Comparison of ENCODE assay signal across 9 mouse cellular contexts in genomic region chr11:21995534-21996324, GRCm38 (mm10). TPM values are rescaled to one million over a fixed set of nuclear protein-coding genes. Genes with fewer than 3 reads are reported as not detected.
DNase-seq lines count a peak whose midpoint lies in the region; ATAC-seq and TF ChIP-seq lines count a peak whose summit lies in the region.
"Had no signal": no experiment of that assay in that cellular context is flagged by ENCODE, and none has a peak within 500 bp of the region (broad histone marks: within the 10 kb centered on the region; RNA-seq: fewer than 3 reads in every experiment).

No protein-coding gene starts in this region.

- peak overlapping the region; percentile 33; the same call in 1 of the 2 replicates for H3K4me3 ChIP-seq in heart, embryonic 11.5 days (ENCODE audit: low read depth, low read length)
- H3K4me3 ChIP-seq in E14TG2a.4 (replicated peaks; ENCODE audit: low read length), result peak overlapping the region; percentile 67; the same call in 1 of the 2 replicates
- H3K4me3 ChIP-seq in embryonic facial prominence, embryonic 15.5 days (replicated peaks), result peak overlapping the region; percentile 53
- H3K4me3 ChIP-seq in limb, embryonic 11.5 days (ENCODE audit: low read depth, low read length), result no peak overlapping the region

- H3K27me3 ChIP-seq in heart, embryonic 11.5 days (ENCODE audit: control insufficient read depth, insufficient read depth, low read length), result peaks cover 80% of the 10 kb centered on the region
- H3K27me3 ChIP-seq in E14TG2a.4 (ENCODE audit: insufficient read depth, low read length), result peaks cover 88% of the 10 kb centered on the region
- peaks cover 84% of the 10 kb centered on the region for H3K27me3 ChIP-seq in embryonic facial prominence, embryonic 15.5 days
- peaks cover 72% of the 10 kb centered on the region for H3K27me3 ChIP-seq in limb, embryonic 11.5 days (ENCODE audit: control insufficient read depth, insufficient read depth, low read length)

- no peak for ATAC-seq in heart, embryonic 11.5 days (replicated peaks; ENCODE audit: insufficient number of reproducible peaks, low FRiP score, low TSS enrichment)
- ATAC-seq in embryonic facial prominence, embryonic 15.5 days (ENCODE audit: insufficient number of reproducible peaks, low FRiP score, low TSS enrichment, low read depth), result no peak
- no peak for ATAC-seq in limb, embryonic 11.5 days (ENCODE audit: insufficient number of reproducible peaks, low FRiP score, low TSS enrichment, low read depth)

- DNase-seq in heart, postnatal 25 days (ENCODE audit: low spot score), result no peak
- DNase-seq in limb, embryonic 11.5 days (ENCODE audit: low spot score), result peak; percentile 68
- no peak for DNase-seq in adipocyte (ENCODE audit: low spot score)
- no peak for DNase-seq in gastrocnemius, postnatal 14 days
- no peak for DNase-seq in lung, postnatal 25 days (ENCODE audit: low spot score)
- DNase-seq: cerebellum, adult 11 months had no signal

- peaks cover 11% of the 10 kb centered on the region; the same call in 1 of the 2 replicates for H3K4me1 ChIP-seq in heart, embryonic 11.5 days (ENCODE audit: control insufficient read depth, insufficient read depth, low read length)
- H3K4me1 ChIP-seq in E14TG2a.4 (replicated peaks; ENCODE audit: low read depth, low read length), result peaks cover 55% of the 10 kb centered on the region
- H3K4me1 ChIP-seq in embryonic facial prominence, embryonic 15.5 days, result peaks cover 28% of the 10 kb centered on the region
- peaks cover 5% of the 10 kb centered on the region for H3K4me1 ChIP-seq in limb, embryonic 11.5 days (ENCODE audit: control insufficient read depth, insufficient read depth, low read length)

- no peaks in the 10 kb centered on the region for H3K9me3 ChIP-seq in heart, embryonic 11.5 days (replicated peaks; ENCODE audit: control insufficient read depth, low read length)
- peaks cover 10% of the 10 kb centered on the region for H3K9me3 ChIP-seq in E14TG2a.4 (ENCODE audit: low read length)
- no peaks in the 10 kb centered on the region for H3K9me3 ChIP-seq in embryonic facial prominence, embryonic 15.5 days (replicated peaks)
- H3K9me3 ChIP-seq in limb, embryonic 11.5 days (ENCODE audit: control insufficient read depth, low read length), result peaks cover 3% of the 10 kb centered on the region; the same call in 1 of the 2 replicates

- H3K36me3 ChIP-seq in heart, embryonic 11.5 days (ENCODE audit: control insufficient read depth, insufficient read depth, low read length), result no peaks in the 10 kb centered on the region
- H3K36me3 ChIP-seq in E14TG2a.4 (ENCODE audit: insufficient read depth, low read length), result no peaks in the 10 kb centered on the region
- H3K36me3 ChIP-seq in embryonic facial prominence, embryonic 15.5 days, result no peaks in the 10 kb centered on the region
- no peaks in the 10 kb centered on the region for H3K36me3 ChIP-seq in limb, embryonic 11.5 days (ENCODE audit: control insufficient read depth, insufficient read depth, low read length)

- H3K9ac ChIP-seq in heart, embryonic 11.5 days (ENCODE audit: low read depth, low read length), result no peak overlapping the region
- H3K9ac ChIP-seq in embryonic facial prominence, embryonic 15.5 days, result no peak overlapping the region
- no peak overlapping the region for H3K9ac ChIP-seq in limb, embryonic 11.5 days (ENCODE audit: low read length)

- TF ChIP-seq CTCF in E14TG2a.4 (conservative IDR thresholded peaks at IDR 0.05; ENCODE audit: low read length), result no peak

- 3% methylated on average over 27 of the region's 27 CpGs for WGBS in heart, embryonic 11.5 days (ENCODE audit: insufficient replicate concordance)
- WGBS in embryonic facial prominence, embryonic 15.5 days, result 9% methylated on average over 27 of the region's 27 CpGs
- 2% methylated on average over 27 of the region's 27 CpGs for WGBS in limb, embryonic 11.5 days

- intact Hi-C loops in heart, postnatal 25 days (cut with DNase I), result loop anchor here (10.0 kb wide), 1 partner anchor 289 kb away; no protein-coding TSS in a partner anchor
- intact Hi-C loops in gastrocnemius, postnatal 14 days (cut with DNase I; ENCODE audit: low total_unique reads), result loop anchor here (10.0 kb wide), 1 partner anchor 209 kb away; no protein-coding TSS in a partner anchor

- H3K27ac ChIP-seq in heart, embryonic 11.5 days (ENCODE audit: low read depth, low read length), result no peak overlapping the region
- no peak overlapping the region for H3K27ac ChIP-seq in embryonic facial prominence, embryonic 15.5 days (replicated peaks)
- H3K27ac ChIP-seq in limb, embryonic 11.5 days (replicated peaks; ENCODE audit: low read depth, low read length), result no peak overlapping the region

- H3K4me2 ChIP-seq in heart, embryonic 11.5 days, result peak overlapping the region; percentile 65
- peak overlapping the region; percentile 92; the same call in 1 of the 2 replicates for H3K4me2 ChIP-seq in embryonic facial prominence, embryonic 15.5 days (replicated peaks)
- H3K4me2 ChIP-seq in limb, embryonic 11.5 days (ENCODE audit: low read depth, severe bottlenecking), result no peak overlapping the region

RNA-seq across cellular contexts. Expression of gene Otx1, which starts 7.0 kb away (rescaled TPM):
- polyA plus RNA-seq in heart, embryonic 11.5 days (2014; fragmentation: Nextera tagmentation; extraction: Ambion mirVana), result 0.17 and 0.40 TPM in 2 replicates
- total RNA-seq in heart, postnatal 25 days (2021), result not detected
- 9.3 and 12.7 TPM in 2 replicates for polyA plus RNA-seq in embryonic facial prominence, embryonic 15.5 days (2015; fragmentation: Nextera tagmentation; extraction: Ambion mirVana)
- 0.24 and 0.39 TPM in 2 replicates for polyA plus RNA-seq in limb, embryonic 11.5 days (2014; fragmentation: Nextera tagmentation; extraction: Ambion mirVana)
- not detected for total RNA-seq in gastrocnemius, postnatal 14 days (2021)
